Mouse (Mus musculus) urinary bladder, postnatal 14 days (tissue): ENCODE data around the gene Phlda2.
"Not testable (repeated sequence)": the region's sequence is repeated elsewhere in the genome, so short reads cannot be mapped to it uniquely, and the experiment has no call there.

ENCODE experiments used
- DNase-seq: peaks from one replicate; pipeline ENCODE4 v3.0.0; 2021; ENCODE audit warnings: low spot score

The Phlda2 gene

DNA sequence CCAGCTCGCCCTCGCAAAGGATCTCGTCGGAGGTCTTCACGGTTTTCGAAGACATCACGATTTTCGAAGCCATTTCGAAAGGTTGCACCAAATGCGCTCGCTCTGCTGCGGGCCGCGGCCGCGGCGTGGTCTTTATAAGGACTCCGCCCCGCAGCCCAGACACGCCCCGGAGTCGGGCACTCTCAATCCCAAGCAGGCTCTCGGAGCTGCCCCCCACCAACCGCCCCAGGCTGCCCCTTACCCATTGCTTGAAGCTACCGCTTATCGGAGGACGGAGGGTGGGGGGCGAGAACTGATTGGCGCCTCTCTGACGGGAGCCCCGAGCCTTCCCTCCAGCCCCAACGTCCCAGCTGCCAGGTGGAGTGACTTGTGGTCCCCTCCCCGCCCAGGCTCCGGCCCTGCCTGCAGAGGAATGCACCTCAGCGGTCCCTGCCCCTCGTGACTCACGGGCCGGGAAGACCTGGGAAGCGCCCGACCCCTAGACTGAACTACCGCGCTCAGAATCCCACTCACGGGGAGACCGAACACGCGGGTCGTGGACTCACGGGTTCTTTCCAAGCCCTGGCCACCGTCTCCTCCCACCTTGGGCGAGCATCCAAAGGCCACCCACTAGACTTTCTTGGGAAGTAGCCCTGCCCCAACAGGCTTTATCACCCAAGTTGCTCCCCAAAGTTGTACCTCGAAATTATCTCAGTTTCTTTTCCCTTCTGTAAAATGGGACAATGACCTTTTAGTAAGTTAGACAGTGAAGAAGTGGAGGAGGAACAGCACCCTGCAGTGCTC, at the start of gene Phlda2:
TSS of gene Phlda2 (minus strand) at position 733 of the 783 bp plus-strand sequence.
- DNase-seq: peak; percentile 56

- DNase-seq: no peak
Observed at GRCm38 (mm10) chr7:143549588-143550220, 46.8 kb upstream of the Phlda2 start.

DNA sequence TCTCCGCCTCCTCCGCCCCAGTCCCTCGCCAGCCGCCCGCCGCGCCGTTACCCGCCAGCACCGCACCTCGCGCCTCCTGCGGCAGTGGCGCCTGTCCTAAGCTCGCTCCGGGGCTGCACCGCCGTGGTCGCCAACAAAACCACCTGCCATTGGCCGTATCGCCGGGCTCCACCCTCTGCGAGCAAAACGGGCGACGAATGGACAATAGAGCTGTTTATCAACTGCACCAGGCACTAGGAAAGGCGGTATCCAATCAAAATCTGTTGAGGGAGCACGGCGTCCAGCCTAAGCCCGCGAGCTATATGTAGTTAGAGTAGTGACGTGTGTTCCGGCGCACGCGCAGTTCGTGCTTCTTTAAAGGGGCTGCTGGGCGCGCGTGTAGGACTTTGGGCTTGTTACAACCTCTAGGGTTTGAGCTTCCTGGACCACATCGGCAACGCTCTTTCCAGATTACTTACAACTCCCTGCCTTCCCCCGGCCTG, 46.1 kb upstream of the Phlda2 start, which contains the start of gene Nap1l4:
TSS of gene Nap1l4 (minus strand) at position 131 of the 482 bp plus-strand sequence.
- peak; percentile 97 for DNase-seq

DNA sequence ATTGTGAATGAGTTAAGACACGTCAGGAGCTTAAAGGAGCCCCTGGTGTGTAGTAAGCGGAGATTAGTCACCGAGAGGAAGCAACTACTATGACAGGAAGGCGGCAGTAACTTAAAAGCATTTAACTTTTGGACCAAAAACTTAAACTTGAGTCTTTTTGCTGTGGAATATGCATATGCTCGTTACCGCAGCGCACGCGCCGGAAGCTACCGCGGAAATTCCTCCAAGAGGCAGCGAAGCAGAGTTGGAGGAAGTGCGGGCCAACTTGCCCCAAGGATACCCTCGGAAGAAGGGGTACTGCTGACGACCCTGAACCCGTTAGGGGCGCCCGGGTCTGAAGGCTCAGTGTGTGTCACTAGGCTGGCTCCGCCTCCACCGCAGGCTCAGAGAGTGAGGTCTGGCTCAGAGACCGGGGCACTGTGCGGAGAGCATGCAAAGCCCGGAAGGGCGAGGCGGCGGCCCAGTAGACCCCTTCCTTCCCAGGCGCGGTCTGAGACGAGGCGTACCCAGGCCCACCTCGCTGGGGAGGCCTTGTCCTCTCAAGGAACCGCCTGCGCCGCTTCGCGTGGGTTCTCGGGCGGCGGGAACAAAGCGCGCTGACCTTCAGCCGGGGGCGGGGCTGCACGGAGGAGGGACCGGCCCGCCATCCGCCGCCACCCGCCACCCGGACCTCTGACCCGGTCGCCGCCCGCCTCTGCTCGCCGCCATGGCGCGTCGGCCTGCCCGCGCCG, 45.4 kb upstream of the Phlda2 start:
- no peak for DNase-seq

- no peak for DNase-seq
Observed at GRCm38 (mm10) chr7:143546554-143546953, 43.6 kb upstream of the Phlda2 start.

DNA sequence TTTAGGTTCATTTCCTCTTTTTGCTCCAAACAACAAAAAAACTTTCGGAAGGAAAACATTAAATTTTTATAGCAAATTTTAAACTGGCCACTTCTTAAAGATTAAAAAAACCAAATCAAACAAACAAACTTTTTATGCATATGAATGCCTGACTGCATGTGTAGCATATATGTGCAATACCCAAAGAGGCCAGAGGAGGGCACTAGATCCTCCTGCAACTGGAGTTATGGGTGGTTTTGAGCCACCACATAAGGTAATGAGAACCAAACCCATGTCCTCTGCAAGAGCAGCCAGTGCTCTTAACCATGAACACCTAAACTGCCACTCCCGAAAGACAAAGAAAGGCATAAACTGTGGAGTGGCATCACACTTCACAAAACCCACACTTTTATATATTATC, 41.4 kb upstream of the Phlda2 start:
- peak; percentile 25 for DNase-seq

DNA sequence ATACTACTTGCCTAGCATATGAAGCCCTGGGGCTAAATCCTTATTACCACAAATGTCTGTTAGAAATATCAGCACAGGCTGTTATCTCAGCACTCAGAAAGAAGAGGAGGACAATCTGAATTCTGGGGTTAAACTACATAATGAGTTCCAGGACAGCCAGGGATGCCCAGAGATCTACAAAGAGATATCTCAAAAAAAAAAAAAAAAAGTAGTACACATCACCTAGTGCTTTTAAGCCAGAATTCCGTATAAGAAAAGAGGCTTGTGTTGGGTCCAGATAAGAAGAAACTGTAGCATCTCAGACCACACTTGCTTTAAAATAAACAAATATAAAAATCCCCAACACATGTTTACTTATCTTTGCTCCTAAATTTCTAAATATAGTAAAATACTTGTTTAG, 35.7 kb upstream of the Phlda2 start:
- DNase-seq: no peak

DNA sequence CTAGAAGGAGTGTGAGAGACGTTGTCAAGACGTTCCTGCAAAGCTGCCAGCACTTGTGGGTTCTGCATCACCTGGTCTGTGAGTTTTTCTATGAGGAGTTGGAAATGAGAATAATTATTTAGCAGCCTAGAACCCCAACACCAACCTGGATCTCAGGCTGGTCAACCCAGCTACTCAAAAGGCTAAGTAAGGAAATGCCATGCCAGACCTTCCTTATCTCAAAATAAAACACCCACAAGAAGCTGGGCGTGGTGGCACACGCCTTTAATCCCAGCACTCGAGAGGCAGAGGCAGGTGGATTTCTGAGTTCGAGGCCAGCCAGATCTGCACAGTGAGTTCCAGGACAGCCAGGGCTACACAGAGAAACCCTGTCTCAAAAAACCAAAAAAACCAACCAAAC, 35.3 kb upstream of the Phlda2 start:
- DNase-seq: not testable (repeated sequence)

- no peak for DNase-seq
Observed at GRCm38 (mm10) chr7:143536251-143536650, 33.3 kb upstream of the Phlda2 start.

GRCm38 (mm10) chr7:143533284-143533683, 30.3 kb upstream of the Phlda2 start:
- no peak for DNase-seq

DNA sequence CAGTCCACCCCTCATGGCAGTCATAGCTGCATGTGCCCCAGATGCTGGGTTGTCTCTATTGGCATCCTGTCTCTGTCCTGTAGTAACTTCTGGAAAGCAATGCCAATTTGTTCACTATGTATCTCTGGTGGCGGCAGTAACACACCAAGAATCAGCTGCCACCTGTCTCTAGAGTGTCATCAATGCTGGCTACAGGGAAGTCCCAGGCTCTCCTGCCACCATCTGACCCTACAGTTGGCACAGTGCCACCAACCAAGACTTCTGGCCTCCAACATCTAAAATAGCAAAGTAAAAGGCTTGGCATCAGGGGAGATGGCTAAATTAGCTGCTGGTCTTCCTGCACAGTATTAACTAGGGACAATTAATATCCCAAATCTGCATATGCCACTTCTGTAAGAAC, 29.5 kb upstream of the Phlda2 start:
- no peak for DNase-seq

DNA sequence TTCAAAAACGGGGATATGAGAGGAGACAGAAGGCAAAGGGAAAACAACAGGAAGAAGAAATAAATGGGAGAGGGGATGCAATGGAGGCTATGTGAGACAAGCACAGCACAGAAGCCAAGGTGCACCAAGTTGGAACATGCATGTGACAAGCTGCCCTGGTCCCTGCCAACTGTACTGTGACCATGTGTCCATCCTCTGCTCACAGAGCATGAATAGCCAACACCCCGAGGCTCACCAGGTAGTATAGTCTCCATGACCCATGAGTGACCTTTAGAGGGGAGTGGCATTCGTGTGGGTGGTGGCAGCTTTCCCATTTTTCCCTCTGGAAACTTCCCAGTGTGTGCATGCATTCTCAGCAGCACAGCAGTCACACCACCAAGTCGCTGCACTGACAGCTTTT, 16.4 kb upstream of the Phlda2 start:
- no peak for DNase-seq

DNA sequence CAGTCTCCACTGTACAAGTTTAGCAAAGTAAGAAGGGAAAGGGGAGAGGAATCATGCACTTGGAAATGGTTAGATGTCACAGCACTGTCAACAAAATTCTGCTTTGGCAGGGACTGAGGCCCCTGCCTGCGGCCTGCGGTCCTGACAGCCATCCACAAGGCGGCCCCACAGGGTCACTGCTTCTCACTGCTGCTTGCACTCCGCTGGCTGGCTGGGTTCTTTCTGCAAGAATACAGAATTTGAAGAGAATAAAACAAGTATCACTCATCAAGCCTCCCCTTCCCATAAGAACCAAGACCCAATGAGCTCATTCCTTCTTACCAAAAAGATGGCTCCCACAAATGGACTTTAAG, 11.4 kb upstream of the Phlda2 start:
- no peak for DNase-seq

GRCm38 (mm10) chr7:143513763-143514415, 10.9 kb upstream of the Phlda2 start:
- no peak for DNase-seq

DNA sequence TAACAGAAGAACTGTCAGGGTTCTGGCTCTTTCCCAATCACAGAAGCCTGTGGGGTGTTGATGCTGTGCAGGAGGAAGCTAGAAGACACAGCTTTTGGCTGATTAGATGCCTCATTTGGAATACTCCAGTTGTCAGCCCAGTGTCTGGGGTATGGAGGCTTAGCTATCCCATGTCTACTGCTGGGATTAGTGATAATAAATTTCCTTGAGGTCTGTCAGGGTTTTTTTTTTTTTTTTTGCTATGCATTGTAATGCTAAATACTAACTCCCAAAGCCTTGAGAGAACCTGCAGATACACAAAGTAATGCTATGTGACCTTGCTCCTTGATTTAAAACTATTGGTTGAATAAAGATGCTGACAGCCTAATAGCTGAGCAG, 8.4 kb upstream of the Phlda2 start:
- DNase-seq: no peak

DNA sequence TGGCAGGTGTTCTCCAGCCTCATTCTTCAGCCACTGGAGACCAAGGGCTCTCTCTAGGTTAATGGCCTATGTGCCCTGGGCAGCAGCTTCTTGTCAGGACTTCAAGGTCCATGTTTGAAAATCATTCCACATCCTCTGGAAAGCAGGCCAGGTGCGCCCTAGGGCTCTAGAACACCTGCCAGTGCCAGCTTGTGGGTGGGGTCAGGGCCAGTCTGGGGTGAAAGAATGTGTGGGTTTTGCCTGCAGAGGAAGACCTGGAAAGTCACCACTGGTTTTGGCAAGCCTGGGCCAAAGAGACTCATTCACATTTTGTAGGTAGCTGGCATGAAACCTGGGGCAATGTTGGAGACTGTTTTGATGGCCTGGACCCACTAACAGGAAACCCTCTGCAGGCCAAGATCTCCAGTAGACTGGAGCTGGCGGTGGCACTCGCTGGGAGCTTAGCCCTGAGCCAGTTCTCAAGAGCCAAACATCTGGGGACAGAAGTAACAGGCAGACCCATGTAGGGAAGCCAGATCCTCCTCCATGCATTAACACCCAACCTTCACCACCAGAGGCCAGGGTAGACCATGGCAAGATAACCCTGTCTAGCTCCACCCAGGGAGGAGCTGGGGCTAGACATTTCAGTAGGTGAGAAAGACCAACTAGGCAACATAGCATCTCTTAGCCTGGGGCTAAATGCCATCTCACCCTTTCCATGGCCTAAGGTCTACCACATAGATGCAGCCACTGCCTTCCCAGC, 7.8 kb upstream of the Phlda2 start:
- DNase-seq: no peak

- no peak for DNase-seq
Observed at GRCm38 (mm10) chr7:143509566-143509965, 6.6 kb upstream of the Phlda2 start.

DNA sequence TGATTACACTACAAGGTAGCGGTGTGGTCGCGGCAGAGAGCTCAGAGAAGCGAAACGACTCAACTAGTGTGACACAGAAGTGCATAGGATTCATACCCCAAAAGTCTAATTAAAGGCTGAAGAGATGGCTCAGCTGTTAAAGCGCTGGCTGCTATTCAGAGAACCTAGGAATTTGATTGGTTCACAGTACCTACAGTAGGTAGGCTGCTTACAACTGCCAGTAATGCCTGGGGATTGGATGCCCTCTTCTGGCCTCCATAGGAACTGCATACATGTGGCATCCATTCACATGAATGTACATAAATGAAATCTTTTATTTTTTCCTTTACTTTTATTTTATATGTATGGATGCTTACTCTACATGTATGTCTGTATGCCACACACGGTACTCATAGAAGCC, 3.7 kb upstream of the Phlda2 start:
- peak; percentile 65 for DNase-seq

DNA sequence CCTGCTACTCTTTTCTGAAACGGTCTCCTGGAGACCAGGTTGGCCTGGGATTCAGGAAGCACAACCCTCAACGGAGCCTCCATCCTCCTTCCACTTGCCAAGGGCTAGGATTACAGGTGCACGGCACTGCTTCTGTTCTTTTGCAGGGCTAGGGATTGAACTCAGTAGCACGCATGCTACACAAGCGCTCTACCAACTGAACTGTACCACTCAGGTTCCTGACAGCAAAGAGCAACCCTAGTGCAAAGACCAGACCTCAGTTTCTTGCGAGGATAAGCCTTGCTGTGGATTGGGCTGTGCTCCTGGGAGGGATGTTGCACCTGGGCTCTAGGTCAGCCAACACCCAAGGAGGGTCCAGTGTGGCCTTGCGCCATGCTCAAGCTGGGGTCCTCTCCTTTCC, 3.3 kb upstream of the Phlda2 start:
- DNase-seq: no peak

DNA sequence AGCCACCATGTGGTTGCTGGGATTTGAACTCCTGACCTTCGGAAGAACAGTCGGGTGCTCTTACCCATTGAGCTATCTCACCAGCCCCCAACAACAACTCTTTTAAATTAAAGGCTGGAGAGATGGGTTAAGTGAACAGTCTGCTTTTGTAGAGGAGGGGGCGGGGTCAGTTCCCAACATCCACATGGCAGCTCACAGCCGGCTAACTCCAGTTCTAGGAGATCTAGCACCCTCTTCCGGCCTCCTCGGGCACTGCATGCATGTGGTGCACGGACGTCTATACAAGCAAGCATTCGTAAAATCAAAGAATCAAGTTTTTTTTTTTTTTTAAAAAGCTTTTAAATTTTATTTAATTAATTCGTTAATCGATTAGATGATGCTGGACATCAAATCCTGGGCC, 2.9 kb upstream of the Phlda2 start:
- DNase-seq: peak; percentile 89

- DNase-seq: no peak
Observed at GRCm38 (mm10) chr7:143505411-143505810, 2.5 kb upstream of the Phlda2 start.

- DNase-seq: no peak
Observed at GRCm38 (mm10) chr7:143503926-143504325, 976 bp upstream of the Phlda2 start.
